Mouse (Mus musculus) hindbrain, postnatal 0 days (tissue): ENCODE data around the gene 4930507D05Rik. TPM values are rescaled to one million over a fixed set of nuclear protein-coding genes. Genes with fewer than 3 reads are reported as not detected.
A peak's percentile ranks its signal among the peaks of the same experiment; 100 is the strongest.

Source experiments
- ATAC-seq: fragments of 200-750 bp; cut with Nextera tagmentation; 2 replicates; pipeline ENCODE4 v1.8.0; 2017; ENCODE audit warnings: mild to moderate bottlenecking, moderate TSS enrichment, moderate library complexity
- DNase-seq: peaks from one replicate; pipeline ENCODE4 v3.0.0-alpha.2; 2015; ENCODE audit warnings: low spot score
- H3K27ac ChIP-seq: fragments of 300-500 bp; sonication (generic); 2 replicates; pipeline ENCODE4 v1.5.1; 2014; ENCODE audit warnings: mild to moderate bottlenecking
- H3K27me3 ChIP-seq: fragments of 300-500 bp; sonication (generic); 2 replicates; pipeline ENCODE4 v1.6.1; 2014; ENCODE audit warnings: low read length, mixed read lengths; ENCODE audit not compliant: insufficient read depth
- H3K36me3 ChIP-seq: fragments of 300-500 bp; sonication (generic); 2 replicates; pipeline ENCODE4 v1.6.1; 2014; ENCODE audit warnings: low read length, mixed read lengths; ENCODE audit not compliant: insufficient read depth
- H3K4me1 ChIP-seq: fragments of 300-500 bp; sonication (generic); 2 replicates; pipeline ENCODE4 v1.6.1; 2014; ENCODE audit warnings: antibody characterized with exemption, low read length, mixed read lengths; ENCODE audit not compliant: insufficient read depth
- H3K4me2 ChIP-seq: fragments of 300-500 bp; sonication (generic); 2 replicates; pipeline ENCODE4 v1.6.1; 2014; ENCODE audit warnings: low read depth, mild to moderate bottlenecking, low read length, moderate library complexity, mixed read lengths
- H3K4me3 ChIP-seq: fragments of 300-500 bp; sonication (generic); 2 replicates; pipeline ENCODE4 v1.5.1; 2014; ENCODE audit warnings: low read length
- H3K9ac ChIP-seq: fragments of 300-500 bp; sonication (generic); replicated peaks from 2 replicates; pipeline ENCODE4 v1.6.1; 2014; ENCODE audit warnings: mild to moderate bottlenecking, low read length, moderate library complexity, mixed read lengths
- H3K9me3 ChIP-seq: fragments of 300-500 bp; sonication (generic); 2 replicates; pipeline ENCODE4 v1.6.1; 2016; ENCODE audit warnings: low read length, mixed read lengths
- CTCF ChIP-seq: IDR thresholded peaks from 2 replicates; pipeline ENCODE4 v1.5.1; 2016; ENCODE audit warnings: antibody characterized with exemption, control low read depth, low read depth
- WGBS: fragments of 180-500 bp; shearing (Covaris S2); extraction: QIAGEN DNeasy Blood & Tissue Kit; methylation state at CpG from one replicate; pipeline ENCODE4 v1.1.7; 2014; 5-methylcytosine and 5-hydroxymethylcytosine counted together
- polyA plus RNA-seq: library from polyadenylated mRNA; unstranded; fragments of >200 nt; fragmentation: Nextera tagmentation; extraction: Ambion mirVana; gene quantifications from 2 replicates; pipeline ENCODE4 v1.2.1, GENCODE M21; 2015
- total RNA-seq: library from RNA; depleted of rRNA; stranded (reverse); fragments of >200 nt; gene quantifications from 2 replicates; pipeline ENCODE4 v1.2.3, GENCODE M21; 2014; rRNA removed

The 4930507D05Rik gene
- total and polyA plus RNA-seq, 2 experiments from 2014 or later: 1.5 to 2.4 TPM

DNA sequence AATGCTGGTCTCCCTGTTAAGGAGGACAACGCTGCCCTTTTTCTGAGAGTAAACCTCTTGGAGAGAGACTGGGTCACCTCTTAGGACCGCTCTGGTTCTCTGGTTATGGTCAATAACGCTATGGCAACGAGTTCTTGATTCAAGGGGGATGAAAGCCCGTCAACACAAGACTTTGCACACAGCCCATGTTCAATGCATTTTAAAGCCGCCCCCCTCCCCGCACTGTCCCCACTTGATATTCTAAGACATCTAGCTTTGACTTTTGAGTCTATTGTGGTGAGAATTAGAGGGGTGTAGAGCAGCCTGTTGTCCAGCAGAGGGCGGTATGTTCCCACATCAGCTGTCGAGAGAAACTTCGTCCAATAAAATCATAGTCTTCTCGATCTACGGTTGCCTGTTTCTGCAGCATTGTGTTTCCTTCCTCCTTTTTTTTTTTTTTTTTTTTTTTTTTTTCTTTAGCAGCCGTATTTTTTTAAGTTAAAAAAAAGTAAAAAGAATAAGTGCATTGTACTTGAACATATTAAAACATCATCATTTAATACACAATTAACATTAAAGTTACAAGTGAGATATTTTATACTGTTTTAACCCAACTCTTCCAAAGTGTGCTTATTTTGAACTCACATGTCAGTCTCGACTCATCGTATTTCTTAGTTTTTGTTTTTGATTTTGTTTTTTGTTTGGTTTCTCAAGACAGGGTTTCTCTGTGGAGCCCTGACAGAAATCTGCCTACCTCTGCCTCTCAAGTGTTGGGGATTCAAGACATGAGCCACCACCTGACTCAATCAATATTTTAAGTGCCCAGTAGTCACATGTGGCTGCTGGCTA is 51.0 kb downstream of the 4930507D05Rik start:
- no peak overlapping the region for H3K9ac ChIP-seq
- no peak overlapping the region for H3K27ac ChIP-seq
- H3K4me3 ChIP-seq: no peak overlapping the region
- H3K4me1 ChIP-seq: no peaks in the 10 kb centered on the region
- ATAC-seq: peak; percentile 82
- DNase-seq: peak; percentile 85
- 23% methylated on average over 15 of the region's 15 CpGs for whole genome bisulfite sequencing
- no peaks in the 10 kb centered on the region for H3K36me3 ChIP-seq
- peak overlapping the region; percentile 29; the same call in 1 of the 2 replicates for H3K4me2 ChIP-seq
- no peaks in the 10 kb centered on the region for H3K9me3 ChIP-seq
- peak; percentile 92 for TF ChIP-seq CTCF
- no peaks in the 10 kb centered on the region for H3K27me3 ChIP-seq

Other genes starting within 250 kb of the 4930507D05Rik start
- 30.8 and 38.3 TPM in 2 replicates for gene Tspan15, start 218.2 kb upstream of the 4930507D05Rik start, total RNA-seq
- 20.4 and 21.4 TPM in 2 replicates for gene Tspan15, start 218.2 kb upstream of the 4930507D05Rik start, polyA plus RNA-seq
- gene Tacr2, start 197.1 kb upstream of the 4930507D05Rik start, total RNA-seq: not detected in 2 replicates
- gene Tacr2, start 197.1 kb upstream of the 4930507D05Rik start, polyA plus RNA-seq: 0.08 TPM in 2 replicates
- 87.7 and 99.6 TPM in 2 replicates for gene Hk1, start 69.6 kb upstream of the 4930507D05Rik start, total RNA-seq
- gene Hk1, start 69.6 kb upstream of the 4930507D05Rik start, polyA plus RNA-seq: 140 and 144 TPM in 2 replicates
- 2.1 and 2.5 TPM in 2 replicates for gene Hkdc1, start 27.0 kb upstream of the 4930507D05Rik start, total RNA-seq
- 0.82 and 1.1 TPM in 2 replicates for gene Hkdc1, start 27.0 kb upstream of the 4930507D05Rik start, polyA plus RNA-seq
- gene Supv3l1, start 249 bp downstream of the 4930507D05Rik start, total RNA-seq: 24.8 and 25.8 TPM in 2 replicates
- 15.8 and 16.7 TPM in 2 replicates for gene Supv3l1, start 249 bp downstream of the 4930507D05Rik start, polyA plus RNA-seq
- gene Vps26a, start 37.3 kb downstream of the 4930507D05Rik start, total RNA-seq: 21.6 and 21.8 TPM in 2 replicates
- gene Vps26a, start 37.3 kb downstream of the 4930507D05Rik start, polyA plus RNA-seq: 45.7 and 52.4 TPM in 2 replicates
- gene Srgn, start 78.0 kb downstream of the 4930507D05Rik start, total RNA-seq: 6.5 and 7.4 TPM in 2 replicates
- gene Srgn, start 78.0 kb downstream of the 4930507D05Rik start, polyA plus RNA-seq: 20.8 and 22.0 TPM in 2 replicates
- gene Kif1bp, start 129.0 kb downstream of the 4930507D05Rik start, total RNA-seq: 78.2 and 99.3 TPM in 2 replicates
- 69.6 and 71.2 TPM in 2 replicates for gene Kif1bp, start 129.0 kb downstream of the 4930507D05Rik start, polyA plus RNA-seq
- gene Ddx21, start 152.8 kb downstream of the 4930507D05Rik start, total RNA-seq: 15.8 and 20.5 TPM in 2 replicates
- gene Ddx21, start 152.8 kb downstream of the 4930507D05Rik start, polyA plus RNA-seq: 10.0 and 10.1 TPM in 2 replicates
- 27.5 and 34.8 TPM in 2 replicates for gene Ddx50, start 201.7 kb downstream of the 4930507D05Rik start, total RNA-seq
- gene Ddx50, start 201.7 kb downstream of the 4930507D05Rik start, polyA plus RNA-seq: 76.8 and 77.5 TPM in 2 replicates